Mouse (Mus musculus) lung, postnatal 4 days (tissue): ENCODE data around the gene Zfp180.
"Not testable (repeated sequence)": the region's sequence is repeated elsewhere in the genome, so short reads cannot be mapped to it uniquely, and the experiment has no call there.

Experiments
- DNase-seq, 2 experiments: peaks; one replicate each; pipeline ENCODE4 v3.0.0; 2021

Gene Zfp180

GRCm38 (mm10) chr7:24081634-24082431 is at the start of gene Zfp180:
Gene Zfp180, plus strand, starts transcription at chr7:24081924.
- peak; percentile 96 to 98 for DNase-seq

- DNase-seq, result no peak
Measured at GRCm38 (mm10) chr7:24052660-24053304, 28.9 kb upstream of the Zfp180 start, which contains the start of gene Vmn1r183. Gene Vmn1r183, plus strand, starts transcription at chr7:24053254.

- not testable (repeated sequence) for DNase-seq
Measured at GRCm38 (mm10) chr7:24074424-24074823, 7.3 kb upstream of the Zfp180 start.

DNA sequence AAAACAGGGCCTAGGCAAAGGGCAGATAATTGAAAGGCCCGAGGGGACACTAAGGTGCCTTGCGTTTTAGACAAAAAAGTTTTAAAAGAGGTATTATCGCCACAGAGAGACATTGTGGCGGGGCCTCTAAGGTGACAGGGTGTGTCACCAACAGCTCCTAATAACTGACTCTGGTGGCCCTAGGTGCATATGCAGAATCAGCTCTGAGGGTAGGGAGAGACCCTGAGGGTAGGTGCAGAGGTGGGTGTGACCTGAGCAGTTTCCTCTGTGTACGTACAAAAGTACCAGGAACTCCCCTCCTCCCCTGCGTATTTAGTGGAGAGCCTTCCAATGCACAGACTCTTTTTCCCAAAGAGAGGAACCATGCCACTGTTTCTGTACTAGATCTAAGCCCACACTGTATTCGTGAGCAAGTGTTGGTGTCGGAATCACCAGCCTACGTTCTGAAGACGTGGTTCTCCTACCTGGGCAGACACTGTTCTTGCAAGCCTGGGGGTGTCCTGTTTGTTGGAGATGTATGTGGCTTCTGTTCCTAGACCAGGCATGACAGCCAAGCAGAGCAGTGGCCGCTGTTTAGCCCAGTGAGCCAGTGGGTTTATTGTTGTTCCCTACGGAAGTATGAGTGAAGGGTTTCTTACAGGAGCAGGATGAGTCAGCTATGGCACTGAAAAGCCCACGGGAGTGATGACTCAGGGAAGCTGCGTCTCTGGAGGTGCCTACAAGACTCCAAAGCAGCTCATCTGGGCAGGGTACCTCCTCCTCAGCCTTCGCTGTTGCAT is 922 bp downstream of the Zfp180 start:
- no peak for DNase-seq

DNA sequence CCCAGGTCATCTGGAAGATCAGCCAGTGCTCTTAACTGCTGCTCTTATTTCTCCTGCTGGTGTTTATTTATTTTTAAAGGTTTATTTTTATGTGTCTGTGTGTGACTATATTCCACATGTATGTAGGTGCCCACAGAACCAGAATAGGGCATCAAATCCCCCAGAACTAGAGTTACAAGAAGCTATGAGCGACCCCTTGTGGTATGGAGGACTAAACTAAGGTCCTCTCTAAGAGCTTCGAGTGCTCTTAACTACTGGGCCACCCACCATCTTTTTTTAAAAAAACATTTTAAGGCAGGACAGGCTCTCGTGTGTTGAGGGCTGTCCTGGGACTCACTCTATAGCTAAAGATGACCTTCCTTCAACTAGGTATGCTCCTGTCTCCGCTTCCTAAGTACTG is 5.1 kb downstream of the Zfp180 start:
- DNase-seq, result no peak

DNA sequence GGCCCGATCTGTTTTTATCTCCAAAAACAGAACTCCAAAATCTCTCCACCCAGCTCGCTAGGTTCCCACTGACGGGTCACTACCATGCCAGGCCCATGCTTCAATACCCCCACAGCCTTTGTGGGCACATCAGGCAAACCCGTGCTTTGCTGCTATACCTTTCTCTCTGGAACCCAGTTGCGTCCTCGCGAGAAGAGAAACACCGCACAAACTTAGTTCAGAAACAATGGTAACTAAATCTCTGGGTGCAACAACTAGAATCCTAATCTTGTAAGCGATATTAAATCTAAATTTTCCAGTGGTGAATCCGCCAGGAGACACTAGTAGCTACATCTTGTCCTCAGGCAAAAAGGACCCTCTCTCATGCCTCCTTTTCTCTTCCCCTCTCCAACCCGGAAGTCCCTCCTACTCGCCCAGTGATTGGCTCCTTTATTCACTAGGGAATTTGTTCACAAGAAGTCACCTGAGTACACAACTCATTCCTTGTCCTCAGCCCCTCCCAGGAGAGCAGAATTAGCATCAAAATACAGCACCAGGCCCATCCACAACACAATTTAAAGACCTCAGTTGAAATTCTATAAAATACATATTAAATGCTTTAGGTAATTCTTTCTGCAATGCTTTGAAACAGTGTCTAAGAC is 5.9 kb downstream of the Zfp180 start:
- no peak for DNase-seq

GRCm38 (mm10) chr7:24104403-24104802 is 22.7 kb downstream of the Zfp180 start:
- no peak for DNase-seq

DNA sequence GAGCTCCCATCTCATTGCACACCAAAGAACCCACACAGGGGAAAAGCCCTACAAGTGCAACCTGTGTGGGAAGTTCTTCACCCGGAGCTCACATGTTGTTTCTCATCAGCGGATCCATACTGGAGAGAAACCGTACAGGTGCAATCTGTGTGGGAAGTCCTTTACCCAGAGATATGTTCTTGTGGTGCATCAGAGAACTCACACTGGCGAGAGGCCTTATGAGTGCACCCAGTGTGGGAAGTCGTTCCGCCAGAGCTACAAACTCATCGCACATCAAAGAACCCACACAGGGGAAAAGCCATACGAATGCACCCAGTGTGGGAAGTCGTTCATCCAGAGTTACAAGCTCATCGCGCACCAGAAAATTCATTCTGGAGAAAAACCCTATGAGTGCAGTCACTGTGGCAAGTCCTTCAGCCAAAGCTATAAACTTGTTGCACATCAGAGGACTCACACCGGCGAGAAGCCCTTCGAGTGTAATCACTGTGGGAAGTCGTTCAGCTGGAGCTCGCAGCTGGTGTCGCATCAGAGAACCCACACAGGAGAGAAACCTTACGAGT is 23.5 kb downstream of the Zfp180 start:
- no peak for DNase-seq

DNA sequence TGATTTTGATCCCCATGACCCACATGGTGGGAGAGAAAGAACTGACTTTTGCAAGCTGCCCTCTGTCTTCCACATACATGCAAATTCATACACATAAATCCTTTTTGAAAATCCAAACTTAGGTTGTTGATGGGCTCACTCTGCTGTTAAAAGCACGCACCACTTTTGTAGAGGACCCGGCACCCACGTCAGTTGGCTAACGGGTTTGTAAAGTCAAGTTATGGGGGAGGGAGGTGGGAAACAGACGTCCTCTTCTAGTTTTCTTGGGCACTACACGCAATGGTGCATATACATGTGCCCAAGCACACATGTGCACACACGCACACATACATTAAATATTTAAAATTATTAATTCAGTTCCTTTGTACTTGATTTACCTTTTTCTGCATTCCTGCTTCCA is 29.1 kb downstream of the Zfp180 start:
- DNase-seq, result no peak

GRCm38 (mm10) chr7:24111772-24112155 is 30.0 kb downstream of the Zfp180 start:
- no peak for DNase-seq

DNA sequence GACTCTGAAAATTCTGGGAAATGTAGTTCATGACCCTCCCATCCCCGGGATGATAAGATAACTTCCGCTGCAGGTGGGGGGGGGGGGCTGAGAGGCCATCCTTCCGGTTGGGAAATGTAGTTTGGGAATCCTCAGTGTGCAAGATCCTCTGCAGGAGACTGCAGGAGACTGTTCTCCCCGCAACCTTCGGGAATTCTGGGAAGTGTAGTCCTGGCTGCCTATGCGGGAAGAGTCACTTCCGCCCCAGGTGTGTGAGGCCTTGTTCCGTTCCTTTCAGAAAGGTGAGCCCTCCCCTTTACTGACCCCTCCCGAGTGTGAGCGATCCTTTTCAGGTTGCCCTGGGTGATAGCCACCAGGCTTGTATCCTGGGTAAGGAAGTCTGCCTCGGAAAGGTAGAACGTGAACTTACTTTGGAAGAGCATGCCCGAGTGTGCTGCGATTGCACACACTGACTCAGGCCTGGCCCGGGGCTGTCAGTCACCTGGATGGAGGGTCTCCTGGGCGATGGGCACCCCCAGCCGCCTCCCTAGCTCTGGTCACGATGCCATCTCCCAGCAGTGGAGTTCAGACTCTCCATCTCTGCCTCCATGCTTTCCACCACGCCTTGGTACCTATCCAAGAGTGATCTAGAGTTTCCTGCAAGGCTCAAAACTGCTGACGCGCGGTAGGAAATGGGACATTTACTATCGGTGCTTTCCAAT is 30.6 kb downstream of the Zfp180 start, which contains the start of gene Zfp112:
Zfp112 (plus strand) TSS at position 159 of the 701 bp plus-strand sequence.
- peak; percentile 79 to 86 for DNase-seq

GRCm38 (mm10) chr7:24113001-24113400 is 31.3 kb downstream of the Zfp180 start:
- peak; percentile 63 to 67 for DNase-seq

GRCm38 (mm10) chr7:24116655-24117054 is 34.9 kb downstream of the Zfp180 start:
- DNase-seq, result no peak

GRCm38 (mm10) chr7:24133425-24133995 is 51.8 kb downstream of the Zfp180 start:
- no peak for DNase-seq

DNA sequence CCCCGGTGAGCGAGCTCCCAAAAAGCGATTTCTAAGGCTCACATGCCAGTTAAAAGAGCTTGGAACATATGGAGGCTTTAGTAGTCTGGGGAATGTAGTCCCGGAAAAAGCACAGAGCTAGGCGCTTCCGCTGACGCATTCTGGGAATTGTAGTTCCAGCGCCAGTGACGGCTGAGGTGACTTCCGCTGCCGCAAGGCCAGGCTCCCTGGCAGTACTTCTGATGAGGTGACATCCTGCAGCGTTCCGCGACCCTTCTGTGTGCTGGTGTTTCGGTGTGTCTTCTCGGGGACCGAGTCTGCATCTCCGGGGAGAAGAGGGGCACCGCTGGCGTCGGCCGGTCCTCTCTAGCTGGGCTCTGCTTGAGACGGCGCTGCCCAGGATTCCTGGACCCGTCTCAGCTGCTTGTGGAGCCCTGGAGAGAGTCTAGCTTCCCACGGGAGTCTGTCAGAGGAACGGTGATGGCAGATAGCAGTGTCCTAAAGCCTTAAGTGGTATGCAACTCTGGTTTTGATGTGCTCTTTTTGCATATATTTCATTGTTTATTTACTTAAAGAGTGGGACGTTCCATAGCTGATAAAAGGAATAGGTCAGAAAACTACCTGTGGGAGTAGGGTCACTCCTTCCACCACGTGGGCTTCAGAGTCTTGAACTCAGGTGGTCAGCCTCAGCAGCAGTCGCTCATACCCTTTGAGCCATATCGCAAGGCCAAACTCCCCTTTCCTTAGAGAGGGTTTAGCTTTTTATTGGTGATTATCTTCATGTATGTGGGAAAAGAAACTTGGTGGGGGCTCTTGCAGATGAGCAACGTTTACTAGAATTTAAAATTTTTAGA is 52.5 kb downstream of the Zfp180 start, which contains the start of gene Zfp235:
Zfp235 (plus strand) TSS at position 174 of the 833 bp plus-strand sequence.
- DNase-seq, result peak; percentile 89

GRCm38 (mm10) chr7:24142566-24142965 is 60.8 kb downstream of the Zfp180 start:
- no peak for DNase-seq

DNA sequence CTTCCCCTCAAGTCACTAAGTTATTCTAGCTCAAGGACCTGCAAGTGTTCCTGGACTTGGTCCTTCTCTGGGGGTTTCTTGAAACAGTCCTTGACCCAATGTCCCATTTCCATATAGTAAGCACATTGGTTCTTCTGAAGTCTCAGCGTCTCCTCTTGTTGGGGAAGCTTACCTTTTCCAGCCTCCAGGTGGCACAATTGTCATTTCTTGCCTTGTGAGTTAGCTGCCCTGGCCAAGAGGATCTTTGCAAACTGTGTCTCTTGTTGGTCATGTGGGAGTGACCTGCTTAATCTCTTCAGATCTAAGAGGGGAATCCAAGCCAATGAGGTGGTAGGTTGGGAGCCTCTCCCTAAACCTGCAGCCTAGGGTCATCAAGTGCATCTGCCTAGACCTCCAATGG is 71.5 kb downstream of the Zfp180 start:
- peak in 1 of 2 experiments; percentile 22 for DNase-seq
